ENCODE assay signal across 10 mouse cellular contexts in genomic region chr8:77478913-77479273, GRCm38 (mm10). TPM values are rescaled to one million over a fixed set of nuclear protein-coding genes. Genes with fewer than 3 reads are reported as not detected.
DNase-seq lines count a peak whose midpoint lies in the region; ATAC-seq and TF ChIP-seq lines count a peak whose summit lies in the region.
"Had no signal": no experiment of that assay in that cellular context is flagged by ENCODE, and none has a peak within 500 bp of the region (broad histone marks: within the 10 kb centered on the region; RNA-seq: fewer than 3 reads in every experiment).

No protein-coding gene starts in this region.

- no peaks in the 10 kb centered on the region for H3K27me3 ChIP-seq in embryonic facial prominence, embryonic 14.5 days (replicated peaks; ENCODE audit: control insufficient read depth, insufficient read depth, low read length)
- no peaks in the 10 kb centered on the region for H3K27me3 ChIP-seq in limb, embryonic 10.5 days (ENCODE audit: low read depth, poor library complexity, severe bottlenecking)
- no peaks in the 10 kb centered on the region for H3K27me3 ChIP-seq in forebrain, embryonic 14.5 days (replicated peaks; ENCODE audit: control insufficient read depth, insufficient read depth, low read length)
- H3K27me3 ChIP-seq: forebrain, embryonic 13.5 days had no signal

- no peak overlapping the region for H3K9ac ChIP-seq in embryonic facial prominence, embryonic 14.5 days (ENCODE audit: low read depth, low read length)
- no peak overlapping the region for H3K9ac ChIP-seq in forebrain, embryonic 14.5 days (ENCODE audit: low read length)
- H3K9ac ChIP-seq: forebrain, embryonic 13.5 days had no signal

- H3K27ac ChIP-seq in gastrocnemius, adult 2 months: peak overlapping the region; percentile 88
- no peak overlapping the region for H3K27ac ChIP-seq in embryonic facial prominence, embryonic 14.5 days (replicated peaks; ENCODE audit: low read depth, low read length)
- peak overlapping the region; percentile 30; the same call in 1 of the 2 replicates for H3K27ac ChIP-seq in limb, embryonic 10.5 days
- no peak overlapping the region for H3K27ac ChIP-seq in forebrain, embryonic 14.5 days (ENCODE audit: low read depth, low read length)
- H3K27ac ChIP-seq: forebrain, embryonic 13.5 days had no signal

- DNase-seq in gastrocnemius, adult 2 months: peak; percentile 55
- DNase-seq in gastrocnemius, postnatal 36 days: no peak
- peak; percentile 68 for DNase-seq in embryonic facial prominence, embryonic 14.5 days (ENCODE audit: low spot score)
- no peak for DNase-seq in limb, embryonic 10.5 days (ENCODE audit: low spot score)
- peak; percentile 78 for DNase-seq in lung, postnatal 25 days (ENCODE audit: low spot score)
- DNase-seq in forebrain, embryonic 14.5 days (ENCODE audit: low spot score): no peak
- no peak for DNase-seq in frontal cortex, postnatal 10 days (ENCODE audit: low spot score in 2 of 2)
- DNase-seq in frontal cortex, postnatal 14 days (ENCODE audit: low spot score in 2 of 2): no peak

- TF ChIP-seq CTCF in gastrocnemius, adult 2 months (IDR thresholded peaks at IDR 0.05): no peak

- H3K4me1 ChIP-seq in embryonic facial prominence, embryonic 14.5 days (ENCODE audit: control insufficient read depth, insufficient read depth, low read length): peaks cover 36% of the 10 kb centered on the region
- H3K4me1 ChIP-seq in limb, embryonic 10.5 days: peaks cover 49% of the 10 kb centered on the region
- H3K4me1 ChIP-seq in forebrain, embryonic 14.5 days (ENCODE audit: control insufficient read depth, insufficient read depth, low read length): no peaks in the 10 kb centered on the region
- H3K4me1 ChIP-seq: forebrain, embryonic 13.5 days had no signal

- H3K36me3 ChIP-seq in embryonic facial prominence, embryonic 14.5 days (ENCODE audit: control insufficient read depth, insufficient read depth, low read length): no peaks in the 10 kb centered on the region
- no peaks in the 10 kb centered on the region for H3K36me3 ChIP-seq in limb, embryonic 10.5 days
- no peaks in the 10 kb centered on the region for H3K36me3 ChIP-seq in forebrain, embryonic 14.5 days (ENCODE audit: control insufficient read depth, insufficient read depth, low read length)

- WGBS in embryonic facial prominence, embryonic 14.5 days: 49% methylated on average over 2 of the region's 2 CpGs
- WGBS in limb, embryonic 10.5 days: 49% methylated on average over 2 of the region's 2 CpGs
- WGBS in forebrain, embryonic 14.5 days: 46% methylated on average over 2 of the region's 2 CpGs

- H3K4me3 ChIP-seq in gastrocnemius, adult 2 months: no peak overlapping the region
- H3K4me3 ChIP-seq in embryonic facial prominence, embryonic 14.5 days (ENCODE audit: low read depth, low read length): no peak overlapping the region
- no peak overlapping the region for H3K4me3 ChIP-seq in limb, embryonic 10.5 days
- no peak overlapping the region for H3K4me3 ChIP-seq in forebrain, embryonic 14.5 days (ENCODE audit: low read depth, low read length)
- H3K4me3 ChIP-seq: forebrain, embryonic 13.5 days had no signal

- peak; percentile 86 for ATAC-seq in embryonic facial prominence, embryonic 14.5 days (ENCODE audit: low read depth)
- no peak for ATAC-seq in forebrain, embryonic 14.5 days
- ATAC-seq: forebrain, embryonic 13.5 days had no signal

- H3K9me3 ChIP-seq in embryonic facial prominence, embryonic 14.5 days (ENCODE audit: control insufficient read depth, low read length): no peaks in the 10 kb centered on the region
- H3K9me3 ChIP-seq in limb, embryonic 10.5 days (replicated peaks): no peaks in the 10 kb centered on the region
- H3K9me3 ChIP-seq in forebrain, embryonic 14.5 days (replicated peaks; ENCODE audit: control insufficient read depth, low read length): no peaks in the 10 kb centered on the region
- H3K9me3 ChIP-seq: forebrain, embryonic 13.5 days had no signal

- intact Hi-C loops in gastrocnemius, adult 2 months (cut with DNase I): no loop called here
- intact Hi-C loops in gastrocnemius, postnatal 36 days (cut with DNase I): no loop called here

- no peak overlapping the region for H3K4me2 ChIP-seq in embryonic facial prominence, embryonic 14.5 days (ENCODE audit: low read depth, low read length)
- H3K4me2 ChIP-seq in forebrain, embryonic 14.5 days (ENCODE audit: low read length): no peak overlapping the region
- H3K4me2 ChIP-seq: forebrain, embryonic 13.5 days; midbrain, embryonic 11.5 days had no signal

RNA-seq across cellular contexts. Expression of gene Arhgap10, which starts 38.9 kb away (rescaled TPM):
- total RNA-seq in gastrocnemius, adult 2 months (2021): 10 to 100 TPM; 54.4 to 55.9 TPM
- total RNA-seq in gastrocnemius, postnatal 36 days (2021): 10 to 100 TPM; 48.3 to 52.2 TPM
- polyA plus RNA-seq in embryonic facial prominence, embryonic 14.5 days (2014; fragmentation: Nextera tagmentation; extraction: Ambion mirVana): 25.9 and 29.2 TPM in 2 replicates
- 39.1 and 43.8 TPM in 2 replicates for polyA plus RNA-seq in limb, embryonic 10.5 days (2016; fragmentation: Nextera tagmentation; extraction: Ambion mirVana)
- 3.6 and 4.2 TPM in 2 replicates for polyA plus RNA-seq in forebrain, embryonic 14.5 days (2014; fragmentation: Nextera tagmentation; extraction: Ambion mirVana)

Comparison
In these comparisons a context has a peak if more than half of its experiments do, and no peak if none do; other contexts are left out.
1. DNase-seq: peak in gastrocnemius, adult 2 months (single experiment), embryonic facial prominence, embryonic 14.5 days (single experiment) and lung, postnatal 25 days (single experiment); none in gastrocnemius, postnatal 36 days (0 of 2), limb, embryonic 10.5 days (single experiment), forebrain, embryonic 14.5 days (single experiment), frontal cortex, postnatal 10 days (0 of 2) and frontal cortex, postnatal 14 days (0 of 2).
2. H3K27ac ChIP-seq: peak in gastrocnemius, adult 2 months (single experiment) and limb, embryonic 10.5 days (single experiment); none in embryonic facial prominence, embryonic 14.5 days (single experiment) and forebrain, embryonic 14.5 days (single experiment).